Mouse (Mus musculus) CH12.LX (cell line): ENCODE results near the gene Smad6. TPM values are rescaled to one million over a fixed set of nuclear protein-coding genes. Genes with fewer than 3 reads are reported as not detected.

Experiments used
- DNase-seq: peaks from one replicate; pipeline ENCODE4 v3.0.0-alpha.2; 2013; ENCODE audit errors: extremely low read depth
- H3K27ac ChIP-seq: 2 replicates; pipeline ENCODE4 v1.5.1; 2012; ENCODE audit warnings: low read depth, mild to moderate bottlenecking, control low read depth, moderate library complexity; ENCODE audit not compliant: insufficient read depth
- H3K27me3 ChIP-seq: replicated peaks from 2 replicates; pipeline ENCODE3; 2012; ENCODE audit warnings: inconsistent platforms
- H3K36me3 ChIP-seq, 2 experiments: replicated peaks in 1 of 2; 2 replicates each; pipeline versions ENCODE3 to v1.6.1; 2012; ENCODE audit warnings: inconsistent platforms in 1 of 2, low read length in 1 of 2, mild to moderate bottlenecking in 1 of 2, mixed read lengths in 1 of 2, moderate library complexity in 1 of 2; ENCODE audit not compliant: control insufficient read depth in 1 of 2, insufficient read depth in 1 of 2
- H3K4me1 ChIP-seq, 2 experiments: 2 replicates each; pipeline ENCODE4 v1.6.1; 2012; ENCODE audit warnings: inconsistent platforms in 1 of 2, moderate library complexity in 1 of 2; ENCODE audit not compliant: insufficient read depth in 2 of 2, control insufficient read depth in 1 of 2
- H3K4me2 ChIP-seq: 2 replicates; pipeline ENCODE4 v1.6.1; 2012; ENCODE audit warnings: low read depth, mild to moderate bottlenecking, control low read depth; ENCODE audit not compliant: poor library complexity, insufficient read depth, severe bottlenecking
- H3K4me3 ChIP-seq, 3 experiments: fragments of 150-350 bp in 1 of 3; sonication (generic) in 1 of 3; replicated peaks in 1 of 3; 2 replicates each; pipeline versions ENCODE3 to v1.5.1; 2011 to 2012; ENCODE audit warnings: low read depth in 2 of 3, low read length in 2 of 3, mild to moderate bottlenecking in 2 of 3, moderate library complexity in 2 of 3, control low read depth in 1 of 3, improper control_type of control experiment in 1 of 3, inconsistent platforms in 1 of 3, mixed read lengths in 1 of 3; ENCODE audit not compliant: poor library complexity in 1 of 3
- H3K79me2 ChIP-seq: replicated peaks from 2 replicates; pipeline ENCODE4 v1.6.1; 2012; ENCODE audit warnings: mild to moderate bottlenecking, moderate library complexity; ENCODE audit not compliant: control insufficient read depth, poor library complexity, insufficient read depth, severe bottlenecking; ENCODE audit errors: extremely low read depth
- H3K9ac ChIP-seq: 2 replicates; pipeline ENCODE4 v1.6.1; 2012; ENCODE audit warnings: low read depth, mild to moderate bottlenecking, control low read depth, moderate library complexity; ENCODE audit not compliant: insufficient read depth
- H3K9me3 ChIP-seq: replicated peaks from 2 replicates; pipeline ENCODE3; 2012; ENCODE audit warnings: low read length, inconsistent platforms, mixed read lengths
- CHD1 ChIP-seq: IDR thresholded peaks from 2 replicates; pipeline ENCODE4 v1.6.1; 2012; ENCODE audit warnings: low read depth, low read length, improper control_type of control experiment, inconsistent platforms
- CTCF ChIP-seq, 2 experiments: IDR thresholded peaks in 1 of 2; conservative IDR thresholded peaks in 1 of 2; 2 replicates each; pipeline ENCODE4 v1.5.1; 2011 to 2012; ENCODE audit warnings: low read depth in 2 of 2, low read length in 2 of 2, improper control_type of control experiment in 1 of 2, inconsistent platforms in 1 of 2, mild to moderate bottlenecking in 1 of 2, moderate library complexity in 1 of 2
- EP300 ChIP-seq: IDR thresholded peaks from 2 replicates; pipeline ENCODE4 v1.6.1; 2011; ENCODE audit warnings: low read length, improper control_type of control experiment
- GABPA ChIP-seq: IDR thresholded peaks from 2 replicates; pipeline ENCODE4 v1.6.1; 2012; ENCODE audit warnings: low read depth, low read length, improper control_type of control experiment, inconsistent platforms; ENCODE audit not compliant: insufficient replicate concordance
- HCFC1 ChIP-seq: IDR thresholded peaks from 2 replicates; pipeline ENCODE4 v1.6.1; 2012; ENCODE audit warnings: low read depth, mild to moderate bottlenecking, inconsistent platforms, low read length, improper control_type of control experiment
- IRF4 ChIP-seq: IDR thresholded peaks from 2 replicates; pipeline ENCODE4 v1.6.1; 2014; ENCODE audit warnings: low read depth, mild to moderate bottlenecking, inconsistent platforms, low read length, improper control_type of control experiment
- KAT2A ChIP-seq: IDR thresholded peaks from 2 replicates; pipeline ENCODE4 v1.6.1; 2012; ENCODE audit warnings: low read length, improper control_type of control experiment, inconsistent platforms; ENCODE audit not compliant: insufficient replicate concordance
- MAX ChIP-seq: IDR thresholded peaks from 2 replicates; pipeline ENCODE4 v1.6.1; 2011; ENCODE audit warnings: low read length, improper control_type of control experiment
- MEF2A ChIP-seq: IDR thresholded peaks from 2 replicates; pipeline ENCODE4 v1.6.1; 2014; ENCODE audit warnings: low read depth, mild to moderate bottlenecking, inconsistent platforms, low read length, improper control_type of control experiment, borderline replicate concordance
- MXI1 ChIP-seq: IDR thresholded peaks from 2 replicates; pipeline ENCODE4 v1.6.1; 2011; ENCODE audit warnings: mild to moderate bottlenecking, low read depth, low read length, improper control_type of control experiment
- MYC ChIP-seq: IDR thresholded peaks from 2 replicates; pipeline ENCODE4 v1.6.1; 2011; ENCODE audit warnings: low read depth, mild to moderate bottlenecking, improper control_type of control experiment, low read length
- NELFE ChIP-seq: IDR thresholded peaks from 2 replicates; pipeline ENCODE4 v1.6.1; 2011; ENCODE audit warnings: low read depth, low read length, improper control_type of control experiment
- NRF1 ChIP-seq: IDR thresholded peaks from 2 replicates; pipeline ENCODE4 v1.6.1; 2014; ENCODE audit warnings: low read depth, mild to moderate bottlenecking, inconsistent platforms, low read length, improper control_type of control experiment, moderate library complexity
- PAX5 ChIP-seq: IDR thresholded peaks from 2 replicates; pipeline ENCODE4 v1.6.1; 2012; ENCODE audit warnings: low read length, inconsistent platforms, mixed read lengths
- POLR2AphosphoS2 ChIP-seq: IDR thresholded peaks from 2 replicates; pipeline ENCODE4 v1.6.1; 2011; ENCODE audit warnings: low read depth, low read length, improper control_type of control experiment
- RAD21 ChIP-seq: IDR thresholded peaks from 2 replicates; pipeline ENCODE4 v1.6.1; 2011; ENCODE audit warnings: low read depth, mild to moderate bottlenecking, low read length, improper control_type of control experiment, moderate library complexity
- RCOR1 ChIP-seq: conservative IDR thresholded peaks from 2 replicates; pipeline ENCODE4 v1.6.1; 2012; ENCODE audit warnings: low read depth, mild to moderate bottlenecking, inconsistent platforms, low read length, improper control_type of control experiment
- SMC3 ChIP-seq: IDR thresholded peaks from 2 replicates; pipeline ENCODE4 v1.6.1; 2011; ENCODE audit warnings: low read depth, low read length, improper control_type of control experiment
- TCF12 ChIP-seq: IDR thresholded peaks from 2 replicates; pipeline ENCODE4 v1.6.1; 2014; ENCODE audit warnings: low read depth, mild to moderate bottlenecking, inconsistent platforms, low read length, improper control_type of control experiment
- UBTF ChIP-seq: IDR thresholded peaks from 2 replicates; pipeline ENCODE4 v1.6.1; 2012; ENCODE audit warnings: low read depth, mild to moderate bottlenecking, inconsistent platforms, low read length, improper control_type of control experiment, moderate library complexity
- USF2 ChIP-seq: conservative IDR thresholded peaks from 2 replicates; pipeline ENCODE4 v1.6.1; 2011; ENCODE audit warnings: low read depth, low read length, improper control_type of control experiment
- ZC3H11A ChIP-seq: IDR thresholded peaks from 2 replicates; pipeline ENCODE4 v1.6.1; 2012; ENCODE audit warnings: low read depth, mild to moderate bottlenecking, inconsistent platforms, low read length, improper control_type of control experiment
- ZKSCAN1 ChIP-seq: IDR thresholded peaks from 2 replicates; pipeline ENCODE4 v1.6.1; 2012; ENCODE audit warnings: low read depth, inconsistent platforms, low read length, improper control_type of control experiment, borderline replicate concordance
- ZNF384 ChIP-seq: IDR thresholded peaks from 2 replicates; pipeline ENCODE4 v1.6.1; 2012; ENCODE audit warnings: low read depth, low read length, improper control_type of control experiment, inconsistent platforms
- dilution Hi-C: fragments of 300-500 bp; cut with MboI; formaldehyde crosslinking; loops from 2 replicates; pipeline ENCODE4 v1.14.3; 2020; ENCODE audit warnings: low sequenced_read_pairs; ENCODE audit not compliant: extremely low pct_unique_long_range_greater_than_20kb, extremely low pct_ligation_motif_present
- in situ Hi-C: fragments of 300-500 bp; cut with MboI; formaldehyde crosslinking; loops from 3 replicates; pipeline ENCODE4 v1.14.3; 2019; ENCODE audit warnings: low sequenced_read_pairs, low pct_ligation_motif_present, low pct_unique_long_range_greater_than_20kb, mixed read lengths
- polyA plus RNA-seq: library from polyadenylated mRNA; unstranded; fragments of >175 nt; gene quantifications from 2 replicates; pipeline ENCODE4 v1.2.1, GENCODE M21; 2012; ENCODE audit warnings: low read depth; ENCODE audit not compliant: insufficient read length
- total RNA-seq, 2 experiments: library from RNA; depleted of rRNA; stranded (reverse); fragments of 300-350 nt in 1 of 2; fragments of >200 nt in 1 of 2; gene quantifications; 2 replicates each; pipeline ENCODE4 v1.2.3; 2012 to 2014

Gene Smad6
- total and polyA plus RNA-seq, 3 experiments, result not detected

DNA sequence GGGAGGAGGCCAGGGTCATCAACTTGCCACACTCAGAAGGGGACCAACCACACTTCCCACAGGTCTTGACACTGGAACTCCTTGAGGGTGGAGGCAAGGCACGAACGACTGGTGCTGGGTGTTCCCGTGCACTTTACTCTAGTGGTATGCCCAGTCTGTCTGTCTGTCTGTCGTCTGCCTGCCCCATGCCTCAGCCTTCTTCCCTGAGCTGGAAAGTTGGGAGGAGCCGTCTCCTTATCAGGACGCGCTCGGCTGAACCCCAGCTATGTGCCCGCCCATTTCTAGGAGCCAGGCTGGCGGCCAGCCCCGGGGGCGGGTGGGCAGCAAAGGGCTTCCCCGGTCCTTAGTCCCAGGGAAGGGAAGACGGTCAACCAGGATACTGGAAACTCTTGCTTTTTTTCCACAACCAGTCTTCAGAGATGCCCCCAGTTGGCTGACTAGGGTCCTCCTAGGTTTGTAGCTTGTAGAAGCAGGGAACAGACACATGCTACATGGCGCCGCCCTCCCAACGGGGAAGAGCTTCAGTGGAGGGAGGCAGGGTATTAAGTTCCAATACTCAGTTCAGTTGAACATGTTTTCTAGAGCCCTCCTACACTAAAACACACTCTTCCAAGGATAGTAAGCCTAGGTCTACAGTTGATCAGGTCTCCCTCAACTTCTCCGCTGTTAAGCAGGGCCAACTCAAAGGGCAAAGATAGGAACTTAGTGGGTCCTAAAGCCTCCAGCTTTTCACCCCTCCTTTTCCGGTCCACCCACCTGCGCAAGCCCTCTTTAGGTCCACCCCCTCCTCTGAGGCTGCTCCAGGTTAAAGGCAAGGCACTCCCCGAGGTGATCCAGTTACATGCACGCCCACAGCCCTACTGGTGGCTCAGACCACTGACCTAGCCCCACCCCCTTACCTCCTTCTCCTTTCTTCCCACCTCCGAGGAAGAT, 3.7 kb downstream of the Smad6 start:
- DNase-seq, result no peak
- in situ Hi-C loops, result no loop called here
- no peak overlapping the region for H3K27ac ChIP-seq
- no peak overlapping the region for H3K9ac ChIP-seq
- TF ChIP-seq ZC3H11A, result no peak
- no peak for TF ChIP-seq USF2
- TF ChIP-seq UBTF, result no peak
- TF ChIP-seq CHD1, result no peak
- no peak for TF ChIP-seq SMC3
- no peak for TF ChIP-seq MYC
- TF ChIP-seq PAX5, result no peak
- TF ChIP-seq ZNF384, result no peak
- TF ChIP-seq MEF2A, result no peak
- no peak for TF ChIP-seq ZKSCAN1
- TF ChIP-seq KAT2A, result no peak
- no peak for TF ChIP-seq CTCF (conservative IDR thresholded peaks at IDR 0.05 in 1 of 2, IDR thresholded peaks at IDR 0.05 in 1 of 2; ENCODE audit: low read depth in 2 of 2, low read length in 2 of 2)
- no peak for TF ChIP-seq RAD21
- TF ChIP-seq TCF12, result no peak
- no peak for TF ChIP-seq NELFE
- TF ChIP-seq, all 38 proteins: peak for 0
- Histone ChIP-seq H3K4me2 (no peak overlapping the region), H3K79me2 (no peaks in the 10 kb centered on the region), H3K9me3 (peaks cover 24% of the 10 kb centered on the region), H3K4me3 (no peak overlapping the region), H3K36me3 (no peaks in the 10 kb centered on the region), H3K27me3 (no peaks in the 10 kb centered on the region), H3K4me1 (peaks cover 0 to 7% of the 10 kb centered on the region in 2 experiments; a peak in 2 of 4 replicates)
- dilution Hi-C loops, result no loop called here

DNA sequence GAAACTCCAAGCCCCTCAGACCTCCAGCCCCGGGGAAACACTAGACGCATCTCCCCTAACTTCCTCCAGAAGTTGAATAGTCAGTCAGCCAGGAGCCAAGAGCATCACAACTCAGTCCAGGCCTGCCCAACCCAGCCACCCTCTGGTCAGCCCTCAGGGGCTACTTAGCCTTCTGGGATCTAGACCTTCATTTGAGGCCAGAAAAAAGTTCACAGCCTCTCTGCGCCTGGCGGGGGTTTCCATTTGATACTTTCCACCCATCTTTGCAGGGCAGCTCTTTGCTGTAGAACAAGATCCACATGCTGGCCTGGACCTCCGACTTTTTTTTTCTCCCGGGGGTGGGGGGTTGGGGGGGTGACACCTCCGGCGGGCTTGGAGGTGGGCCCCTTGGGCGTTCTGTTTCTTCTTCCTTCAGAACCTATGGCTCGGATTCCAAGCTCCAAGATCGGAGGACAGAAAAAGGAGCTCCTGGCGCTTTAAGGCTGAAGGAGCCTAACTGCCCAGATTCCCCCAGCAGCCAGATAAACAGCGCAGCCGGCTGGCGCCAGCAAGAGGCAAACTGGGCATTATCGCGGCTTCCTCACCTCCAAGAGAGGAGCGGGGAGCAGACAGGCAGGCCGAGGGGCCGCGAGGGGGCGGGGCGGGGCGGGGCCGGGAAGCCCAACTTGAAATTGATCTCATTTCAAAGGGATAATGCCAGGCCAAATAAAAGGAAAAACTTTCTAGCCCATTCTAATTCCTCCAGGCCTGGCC, 5.0 kb downstream of the Smad6 start:
- TF ChIP-seq MYC, result no peak
- TF ChIP-seq TCF12, result no peak
- TF ChIP-seq EP300, result no peak
- TF ChIP-seq MXI1, result no peak
- TF ChIP-seq MAX, result no peak
- TF ChIP-seq ZC3H11A, result no peak
- no peak for TF ChIP-seq HCFC1
- no peak for TF ChIP-seq NELFE
- TF ChIP-seq IRF4, result no peak
- no peak for TF ChIP-seq RCOR1
- no peak for TF ChIP-seq GABPA
- no peak for TF ChIP-seq POLR2AphosphoS2
- no peak for TF ChIP-seq UBTF
- no peak for TF ChIP-seq NRF1
- Histone ChIP-seq H3K9ac (no peak overlapping the region), H3K27me3 (no peaks in the 10 kb centered on the region), H3K27ac (no peak overlapping the region), H3K9me3 (peaks cover 21% of the 10 kb centered on the region), H3K36me3 (no peaks in the 10 kb centered on the region), H3K4me3 (no peak overlapping the region), H3K4me2 (no peak overlapping the region), H3K79me2 (no peaks in the 10 kb centered on the region), H3K4me1 (no peaks in the 10 kb centered on the region)
- in situ Hi-C loops (no loop called here), dilution Hi-C loops (no loop called here)
- DNase-seq, result no peak
